Mouse (Mus musculus) E14TG2a.4 (cell line): ENCODE data around the gene Miga2.

ENCODE experiments used
- CTCF ChIP-seq: conservative IDR thresholded peaks from 2 replicates; pipeline ENCODE4 v1.5.1; 2014; ENCODE audit warnings: low read length
- NANOG ChIP-seq: IDR thresholded peaks from 2 replicates; pipeline ENCODE4 v1.6.1; 2014; ENCODE audit warnings: borderline replicate concordance, low read length, mixed read lengths
- POU5F1 ChIP-seq: IDR thresholded peaks from 2 replicates; pipeline ENCODE4 v1.6.1; 2014; ENCODE audit warnings: low read length, borderline replicate concordance

DNA sequence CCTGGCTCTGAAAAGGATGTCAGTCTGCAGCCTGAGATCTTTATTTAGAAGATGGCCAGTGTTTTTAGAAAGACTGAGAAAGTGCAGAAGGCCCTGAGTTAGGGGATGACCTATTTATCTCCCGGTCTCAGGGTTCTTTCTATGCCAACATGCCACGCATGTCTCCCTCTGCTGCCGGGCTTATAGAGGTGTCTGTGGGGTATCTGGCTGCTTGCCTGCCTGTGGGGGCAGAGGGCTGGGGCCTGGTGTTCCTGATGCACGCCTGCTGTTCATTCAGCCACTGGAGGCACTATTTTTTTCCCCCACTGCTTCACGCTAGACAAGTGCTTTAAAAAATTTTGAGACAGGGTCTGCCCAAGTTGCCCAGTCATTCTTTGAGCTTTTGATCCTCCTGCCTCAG, 2.2 kb downstream of the Miga2 start:
- TF ChIP-seq CTCF (no peak), NANOG (no peak), POU5F1 (no peak)
